Mouse (Mus musculus): ENCODE results near the gene Rnf225.

DNA sequence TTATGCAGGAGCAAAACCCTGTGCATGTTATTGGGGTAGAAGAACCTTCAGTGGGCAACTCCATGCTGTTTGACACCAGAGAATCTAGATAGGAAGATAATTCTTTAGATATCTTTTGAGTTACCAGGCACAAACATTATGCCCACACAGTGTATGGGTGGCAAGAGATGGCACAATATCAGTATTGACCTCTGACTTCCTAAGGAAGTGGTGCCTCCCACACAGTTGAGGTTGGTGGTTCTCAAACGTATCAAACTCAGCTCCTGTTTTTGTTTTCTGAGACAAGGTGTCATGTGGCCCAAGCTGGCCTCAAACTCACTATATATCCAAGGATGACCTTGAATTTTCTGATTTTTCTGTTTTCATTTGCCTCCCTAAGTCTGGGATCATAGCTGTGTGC lies 35.9 kb upstream of the Rnf225 start:
- TF ChIP-seq POLR2A (IDR thresholded peaks at IDR 0.05; ENCODE audit: control insufficient read depth, extremely low read depth, insufficient read depth, low read length, poor library complexity) (no peak), CTCF (IDR thresholded peaks at IDR 0.05; ENCODE audit: borderline replicate concordance, control insufficient read depth, extremely low read depth, insufficient read depth, low read length, poor library complexity) (no peak)

Data from thymus, adult 2 months (tissue).